Mouse (Mus musculus): Measurements from ENCODE around the gene Atxn7l1.

Gene Atxn7l1

GRCm38 (mm10) chr12:33147497-33148267 lies at the start of gene Atxn7l1:
Gene Atxn7l1, plus strand, starts transcription at chr12:33147693.
- ChIA-PET POLR2A (interaction anchor here in 3 of 4 experiments (0.6 to 2.0 kb wide), 7 partner anchors 14 to 68 kb away, joined by 3 to 8 read pairs (median 5); no protein-coding TSS in a partner anchor), CTCF (interaction anchor here in 2 of 4 experiments (0.6 to 2.6 kb wide), 3 partner anchors 50 to 232 kb away, joined by 4 to 7 read pairs (median 4); no protein-coding TSS in a partner anchor)

GRCm38 (mm10) chr12:33101627-33102026 lies 45.9 kb upstream of the Atxn7l1 start:
- POLR2A ChIA-PET = no interaction called here
- CTCF ChIA-PET = no interaction called here

GRCm38 (mm10) chr12:33102342-33103115 lies 45.0 kb upstream of the Atxn7l1 start:
- ChIA-PET CTCF (interaction anchor here in 1 of 4 experiments (0.6 kb wide), 2 partner anchors 12 to 40 kb away, joined by 3 to 13 read pairs; no protein-coding TSS in a partner anchor), POLR2A (interaction anchor here in 1 of 4 experiments (1.0 kb wide), 1 partner anchor 9 kb away, joined by 3 read pairs; no protein-coding TSS in a partner anchor)

- POLR2A ChIA-PET = interaction anchor here in 1 of 4 experiments (1.3 to 1.5 kb wide), 2 partner anchors 11 to 23 kb away, joined by 3 read pairs; no protein-coding TSS in a partner anchor
Observed at GRCm38 (mm10) chr12:33105724-33106123, 41.8 kb upstream of the Atxn7l1 start.

GRCm38 (mm10) chr12:33106438-33107167 lies 40.9 kb upstream of the Atxn7l1 start:
- POLR2A ChIA-PET = interaction anchor here in 1 of 4 experiments (1.3 to 1.5 kb wide), 2 partner anchors 12 to 22 kb away, joined by 3 read pairs; no protein-coding TSS in a partner anchor
- CTCF ChIA-PET = no interaction called here

More at GRCm38 (mm10) chr12:33105724-33106123, 41.8 kb upstream of the Atxn7l1 start:
- CTCF ChIA-PET = no interaction called here

- POLR2A ChIA-PET = no interaction called here
Observed at GRCm38 (mm10) chr12:33109531-33109930, 38.0 kb upstream of the Atxn7l1 start.

GRCm38 (mm10) chr12:33110894-33111471 lies 36.5 kb upstream of the Atxn7l1 start:
- CTCF ChIA-PET = interaction anchor here in 1 of 4 experiments (1.0 kb wide), 1 partner anchor 18 kb away, joined by 3 read pairs; no protein-coding TSS in a partner anchor
- POLR2A ChIA-PET = interaction anchor here in 1 of 4 experiments (1.6 kb wide), 1 partner anchor 50 kb away, joined by 3 read pairs; no protein-coding TSS in a partner anchor

More at GRCm38 (mm10) chr12:33109531-33109930, 38.0 kb upstream of the Atxn7l1 start:
- CTCF ChIA-PET = interaction anchor here in 3 of 4 experiments (1.0 to 1.5 kb wide), 5 partner anchors 15 to 271 kb away, joined by 3 to 9 read pairs (median 4); no protein-coding TSS in a partner anchor

- CTCF ChIA-PET = interaction anchor here in 3 of 4 experiments (0.5 to 2.1 kb wide), 7 partner anchors 10 to 261 kb away, joined by 3 to 5 read pairs (median 4); partner anchors contain the start of gene Sypl (in 1 of the 3)
- POLR2A ChIA-PET = interaction anchor here in 3 of 4 experiments (0.8 to 2.1 kb wide), 9 partner anchors 10 to 133 kb away, joined by 3 to 11 read pairs (median 4); no protein-coding TSS in a partner anchor
Observed at GRCm38 (mm10) chr12:33118624-33119301, 28.7 kb upstream of the Atxn7l1 start.

- ChIA-PET POLR2A (interaction anchor here in 2 of 4 experiments (0.6 to 0.8 kb wide), 4 partner anchors 9 to 277 kb away, joined by 3 to 6 read pairs (median 4); no protein-coding TSS in a partner anchor), CTCF (no interaction called here)
Observed at GRCm38 (mm10) chr12:33125594-33126227, 21.8 kb upstream of the Atxn7l1 start.

GRCm38 (mm10) chr12:33126243-33126642 lies 21.2 kb upstream of the Atxn7l1 start:
- POLR2A ChIA-PET = no interaction called here

GRCm38 (mm10) chr12:33128121-33128520 lies 19.4 kb upstream of the Atxn7l1 start:
- ChIA-PET CTCF (interaction anchor here in 3 of 4 experiments (0.5 to 1.4 kb wide), 3 partner anchors 71 to 252 kb away, joined by 3 to 5 read pairs (median 4); no protein-coding TSS in a partner anchor), POLR2A (interaction anchor here in 3 of 4 experiments (0.6 to 2.5 kb wide), 4 partner anchors 9 to 144 kb away, joined by 3 to 8 read pairs (median 5); no protein-coding TSS in a partner anchor)

More at GRCm38 (mm10) chr12:33126243-33126642, 21.2 kb upstream of the Atxn7l1 start:
- CTCF ChIA-PET = interaction anchor here in 1 of 4 experiments (1.1 kb wide), 1 partner anchor 159 kb away, joined by 3 read pairs; no protein-coding TSS in a partner anchor

GRCm38 (mm10) chr12:33128702-33129101 lies 18.8 kb upstream of the Atxn7l1 start:
- POLR2A ChIA-PET = interaction anchor here in 3 of 4 experiments (0.6 to 2.5 kb wide), 10 partner anchors 10 to 144 kb away, joined by 3 to 8 read pairs (median 4); no protein-coding TSS in a partner anchor
- CTCF ChIA-PET = interaction anchor here in 2 of 4 experiments (0.6 to 1.4 kb wide), 3 partner anchors 10 to 251 kb away, joined by 3 to 4 read pairs (median 3); no protein-coding TSS in a partner anchor

GRCm38 (mm10) chr12:33129410-33129809 lies 18.1 kb upstream of the Atxn7l1 start:
- ChIA-PET POLR2A (interaction anchor here in 3 of 4 experiments (0.6 to 2.5 kb wide), 11 partner anchors 10 to 193 kb away, joined by 3 to 8 read pairs (median 3); no protein-coding TSS in a partner anchor), CTCF (interaction anchor here in 2 of 4 experiments (0.6 to 1.4 kb wide), 6 partner anchors 17 to 253 kb away, joined by 3 to 4 read pairs (median 4); no protein-coding TSS in a partner anchor)

GRCm38 (mm10) chr12:33130401-33130800 lies 17.1 kb upstream of the Atxn7l1 start:
- CTCF ChIA-PET = interaction anchor here in 1 of 4 experiments (1.6 kb wide), 1 partner anchor 294 kb away, joined by 3 read pairs; no protein-coding TSS in a partner anchor
- POLR2A ChIA-PET = interaction anchor here in 1 of 4 experiments (0.8 kb wide), 1 partner anchor 16 kb away, joined by 3 read pairs; no protein-coding TSS in a partner anchor

GRCm38 (mm10) chr12:33131796-33132195 lies 15.7 kb upstream of the Atxn7l1 start:
- POLR2A ChIA-PET = interaction anchor here in 2 of 4 experiments (0.7 to 1.7 kb wide), 5 partner anchors 13 to 261 kb away, joined by 3 to 11 read pairs (median 8); partner anchors contain the start of gene Atxn7l1 (in 2 of the 2)
- CTCF ChIA-PET = interaction anchor here in 2 of 4 experiments (0.7 to 1.0 kb wide), 2 partner anchors 10 to 191 kb away, joined by 3 read pairs; no protein-coding TSS in a partner anchor

Measured in embryonic stem cell, embryonic (primary cell).